Comparison of ENCODE assay signal across 7 mouse cellular contexts in genomic region chr10:41809080-41809770, GRCm38 (mm10). TPM values are rescaled to one million over a fixed set of nuclear protein-coding genes. Genes with fewer than 3 reads are reported as not detected.
DNase-seq lines count a peak whose midpoint lies in the region; ATAC-seq and TF ChIP-seq lines count a peak whose summit lies in the region.

No protein-coding gene starts in this region.

- TF ChIP-seq CTCF in ES-Bruce4 (IDR thresholded peaks at IDR 0.05; ENCODE audit: low read depth, low read length): no peak

- peak; percentile 45 for DNase-seq in adipocyte (ENCODE audit: low spot score)
- peak; percentile 95 for DNase-seq in embryonic facial prominence, embryonic 11.5 days (ENCODE audit: low spot score)
- peak; percentile 95 for DNase-seq in heart, embryonic 10.5 days (ENCODE audit: low spot score)
- DNase-seq in kidney, postnatal 10 days: peak; percentile 89
- DNase-seq in right cerebral cortex, adult 18-20 months: peak; percentile 92

- H3K27me3 ChIP-seq in ES-Bruce4 (ENCODE audit: control insufficient read depth, insufficient read depth, low read length, poor library complexity, severe bottlenecking): no peaks in the 10 kb centered on the region
- H3K27me3 ChIP-seq in embryonic facial prominence, embryonic 11.5 days (ENCODE audit: control insufficient read depth, insufficient read depth, low read length): no peaks in the 10 kb centered on the region
- H3K27me3 ChIP-seq in heart, embryonic 10.5 days (ENCODE audit: insufficient read depth, poor library complexity, severe bottlenecking): no peaks in the 10 kb centered on the region
- H3K27me3 ChIP-seq in lung, embryonic 15.5 days: no peaks in the 10 kb centered on the region

- TF ChIP-seq EP300 in ES-Bruce4 (IDR thresholded peaks at IDR 0.05; ENCODE audit: insufficient read depth, low read depth, low read length): no peak

- H3K4me1 ChIP-seq in ES-Bruce4 (ENCODE audit: control insufficient read depth, insufficient read depth, low read length): no peaks in the 10 kb centered on the region
- no peaks in the 10 kb centered on the region for H3K4me1 ChIP-seq in embryonic facial prominence, embryonic 11.5 days (ENCODE audit: control insufficient read depth, insufficient read depth, low read length)
- peaks cover 25% of the 10 kb centered on the region for H3K4me1 ChIP-seq in heart, embryonic 10.5 days
- peaks cover 23% of the 10 kb centered on the region for H3K4me1 ChIP-seq in lung, embryonic 15.5 days

- H3K4me3 ChIP-seq in ES-Bruce4 (ENCODE audit: low read depth, low read length): peak overlapping the region; percentile 93
- H3K4me3 ChIP-seq in embryonic facial prominence, embryonic 11.5 days (ENCODE audit: low read depth, low read length): peak overlapping the region; percentile 60
- peak overlapping the region; percentile 77 for H3K4me3 ChIP-seq in heart, embryonic 10.5 days
- H3K4me3 ChIP-seq in lung, embryonic 15.5 days: peak overlapping the region; percentile 80

- TF ChIP-seq POLR2A in ES-Bruce4 (IDR thresholded peaks at IDR 0.05; ENCODE audit: insufficient read depth, low read length): peak; percentile 36

- peaks cover 15% of the 10 kb centered on the region for H3K9me3 ChIP-seq in ES-Bruce4 (replicated peaks; ENCODE audit: control insufficient read depth, insufficient read depth, low read length, poor library complexity, severe bottlenecking)
- H3K9me3 ChIP-seq in embryonic facial prominence, embryonic 11.5 days (replicated peaks; ENCODE audit: control insufficient read depth, low read length): no peaks in the 10 kb centered on the region
- H3K9me3 ChIP-seq in heart, embryonic 10.5 days: no peaks in the 10 kb centered on the region
- H3K9me3 ChIP-seq in lung, embryonic 15.5 days: no peaks in the 10 kb centered on the region

- peak overlapping the region; percentile 71 for H3K9ac ChIP-seq in ES-Bruce4 (ENCODE audit: low read depth, poor library complexity, severe bottlenecking)
- H3K9ac ChIP-seq in embryonic facial prominence, embryonic 11.5 days (replicated peaks; ENCODE audit: low read length): peak overlapping the region; percentile 70
- peak overlapping the region; percentile 73 for H3K9ac ChIP-seq in lung, embryonic 15.5 days

- no peaks in the 10 kb centered on the region for H3K36me3 ChIP-seq in ES-Bruce4 (ENCODE audit: control insufficient read depth, insufficient read depth, low read length, poor library complexity, severe bottlenecking)
- no peaks in the 10 kb centered on the region for H3K36me3 ChIP-seq in embryonic facial prominence, embryonic 11.5 days (replicated peaks; ENCODE audit: control insufficient read depth, insufficient read depth, low read depth, low read length)
- H3K36me3 ChIP-seq in heart, embryonic 10.5 days: no peaks in the 10 kb centered on the region
- H3K36me3 ChIP-seq in lung, embryonic 15.5 days: no peaks in the 10 kb centered on the region

- H3K27ac ChIP-seq in ES-Bruce4 (ENCODE audit: insufficient read depth, low read length): no peak overlapping the region
- no peak overlapping the region for H3K27ac ChIP-seq in embryonic facial prominence, embryonic 11.5 days (replicated peaks; ENCODE audit: low read depth, low read length)
- H3K27ac ChIP-seq in heart, embryonic 10.5 days: peak overlapping the region; percentile 93
- H3K27ac ChIP-seq in lung, embryonic 15.5 days: peak overlapping the region; percentile 99

- WGBS in embryonic facial prominence, embryonic 11.5 days: 5% methylated on average over 25 of the region's 25 CpGs
- WGBS in heart, embryonic 10.5 days: 4% methylated on average over 25 of the region's 25 CpGs
- 1% methylated on average over 25 of the region's 25 CpGs for WGBS in lung, embryonic 15.5 days

- ATAC-seq in embryonic facial prominence, embryonic 11.5 days (replicated peaks; ENCODE audit: insufficient number of reproducible peaks, low FRiP score, low TSS enrichment, low read depth): peak; percentile 78
- peak; percentile 81 for ATAC-seq in lung, embryonic 15.5 days (ENCODE audit: borderline replicate concordance, extremely low read depth, low FRiP score, low TSS enrichment)

- H3K4me2 ChIP-seq in embryonic facial prominence, embryonic 11.5 days (ENCODE audit: low read depth, low read length): peak overlapping the region; percentile 80
- H3K4me2 ChIP-seq in lung, embryonic 15.5 days: peak overlapping the region; percentile 72

RNA-seq across cellular contexts. Expression of gene Cep57l1, which starts 0.4 kb away (rescaled TPM):
- 42.6 and 44.9 TPM in 2 replicates for polyA plus RNA-seq in ES-Bruce4 (2011; ENCODE audit: insufficient read depth, insufficient read length, low read depth, missing spikeins)
- polyA plus RNA-seq in embryonic facial prominence, embryonic 11.5 days (2014; fragmentation: Nextera tagmentation; extraction: Ambion mirVana): 24.2 and 24.9 TPM in 2 replicates
- polyA plus RNA-seq in heart, embryonic 10.5 days (2016; fragmentation: Nextera tagmentation; extraction: Ambion mirVana): 22.1 and 23.6 TPM in 2 replicates
- polyA plus RNA-seq in lung, embryonic 15.5 days (2015; fragmentation: Nextera tagmentation; extraction: Ambion mirVana): 24.1 and 27.9 TPM in 2 replicates

RNA-seq across cellular contexts. Expression of gene Sesn1, which starts 0.5 kb away (rescaled TPM):
- 16.2 and 19.9 TPM in 2 replicates for polyA plus RNA-seq in ES-Bruce4 (2011; ENCODE audit: insufficient read depth, insufficient read length, low read depth, missing spikeins)
- 33.4 and 35.5 TPM in 2 replicates for polyA plus RNA-seq in embryonic facial prominence, embryonic 11.5 days (2014; fragmentation: Nextera tagmentation; extraction: Ambion mirVana)
- polyA plus RNA-seq in heart, embryonic 10.5 days (2016; fragmentation: Nextera tagmentation; extraction: Ambion mirVana): 18.9 and 20.6 TPM in 2 replicates
- 30.9 and 33.2 TPM in 2 replicates for polyA plus RNA-seq in lung, embryonic 15.5 days (2015; fragmentation: Nextera tagmentation; extraction: Ambion mirVana)

Comparison
In these comparisons a context has a peak if more than half of its experiments do, and no peak if none do; other contexts are left out.
1. H3K27ac ChIP-seq: peak in heart, embryonic 10.5 days (single experiment) and lung, embryonic 15.5 days (single experiment); none in ES-Bruce4 (single experiment) and embryonic facial prominence, embryonic 11.5 days (single experiment).
2. DNase-seq: peak in every context shown above with its lines; median percentile 95 in embryonic facial prominence, embryonic 11.5 days; 95 in heart, embryonic 10.5 days; 92 in right cerebral cortex, adult 18-20 months; 89 in kidney, postnatal 10 days; 45 in adipocyte.
3. Peak in every context shown above with its lines, with median percentiles within 50 percentile points of each other: H3K4me3 ChIP-seq and H3K9ac ChIP-seq.